12 mouse cellular contexts compared by ENCODE assay signal in the genomic region with DNA sequence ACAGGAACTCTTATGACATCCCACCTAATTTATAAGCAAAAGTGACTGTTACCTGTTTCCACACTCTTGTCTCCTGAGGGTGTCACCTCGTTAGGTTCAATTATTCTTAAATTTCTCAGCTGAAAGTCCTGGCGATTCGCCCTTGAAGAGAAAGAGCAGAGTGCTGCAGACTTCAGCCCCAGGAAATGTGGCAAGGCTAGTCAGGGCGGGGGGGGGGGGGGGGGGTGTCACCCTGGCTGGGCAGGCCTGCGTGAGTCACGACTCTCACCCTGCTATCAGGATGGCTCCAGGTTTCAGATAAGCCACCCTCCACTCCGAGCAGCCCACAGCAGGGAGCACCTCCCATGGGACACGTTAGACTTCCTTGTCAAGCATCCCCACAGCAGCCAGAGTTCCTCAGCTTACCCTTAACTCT. TPM values are rescaled to one million over a fixed set of nuclear protein-coding genes. Genes with fewer than 3 reads are reported as not detected.
DNase-seq lines count a peak whose midpoint lies in the region; ATAC-seq and TF ChIP-seq lines count a peak whose summit lies in the region.
"Had no signal": no experiment of that assay in that cellular context is flagged by ENCODE, and none has a peak within 500 bp of the region (broad histone marks: within the 10 kb centered on the region; RNA-seq: fewer than 3 reads in every experiment).

No protein-coding gene starts in this region.

- no peaks in the 10 kb centered on the region for H3K9me3 ChIP-seq in heart, embryonic 10.5 days
- H3K9me3 ChIP-seq in liver, embryonic 14.5 days (ENCODE audit: control insufficient read depth, low read length) = no peaks in the 10 kb centered on the region
- H3K9me3 ChIP-seq in forebrain, embryonic 16.5 days (ENCODE audit: control insufficient read depth, low read length) = no peaks in the 10 kb centered on the region

- peak; percentile 89 for DNase-seq in heart, embryonic 10.5 days (ENCODE audit: low spot score)
- no peak for DNase-seq in heart, adult 18-20 months
- DNase-seq in testis, postnatal 10 days (ENCODE audit: low spot score) = peak; percentile 42
- no peak for DNase-seq in testis, postnatal 14 days (ENCODE audit: low spot score)
- DNase-seq in liver, embryonic 14.5 days (ENCODE audit: low read depth in 3 of 3, low spot score in 3 of 3) = peak; percentile 57 to 61 (median 60)
- no peak for DNase-seq in cerebellum, postnatal 36 days
- DNase-seq in right cerebral cortex, postnatal 14 days = no peak
- DNase-seq: cerebellum, adult 11 months; lung, adult 18-20 months had no signal

- no peaks in the 10 kb centered on the region for H3K27me3 ChIP-seq in heart, embryonic 10.5 days (ENCODE audit: insufficient read depth, poor library complexity, severe bottlenecking)
- no peaks in the 10 kb centered on the region for H3K27me3 ChIP-seq in liver, embryonic 14.5 days (ENCODE audit: control insufficient read depth, insufficient read depth, low read length)
- no peaks in the 10 kb centered on the region for H3K27me3 ChIP-seq in forebrain, embryonic 16.5 days (replicated peaks; ENCODE audit: control insufficient read depth, insufficient read depth, low read length)

- peak overlapping the region; percentile 16; the same call in 1 of the 2 replicates for H3K4me3 ChIP-seq in heart, embryonic 10.5 days
- H3K4me3 ChIP-seq in liver, embryonic 14.5 days (ENCODE audit: insufficient read depth in 1 of 2, low read depth in 2 of 2, low read length in 2 of 2) = peak overlapping the region; percentile 2 to 31; a peak in 2 of 4 replicates
- no peak overlapping the region for H3K4me3 ChIP-seq in forebrain, embryonic 16.5 days (replicated peaks; ENCODE audit: low read length)

- WGBS in heart, embryonic 10.5 days = 17% methylated on average over 8 of the region's 8 CpGs
- 14% methylated on average over 6 of the region's 8 CpGs for WGBS in liver, embryonic 14.5 days (ENCODE audit: insufficient replicate concordance)
- WGBS in forebrain, embryonic 16.5 days = 69% methylated on average over 7 of the region's 8 CpGs

- H3K36me3 ChIP-seq in heart, embryonic 10.5 days = peaks cover 53% of the 10 kb centered on the region
- peaks cover 8% of the 10 kb centered on the region for H3K36me3 ChIP-seq in liver, embryonic 14.5 days (replicated peaks; ENCODE audit: control insufficient read depth, insufficient read depth, low read depth)
- H3K36me3 ChIP-seq in forebrain, embryonic 16.5 days (ENCODE audit: control insufficient read depth, insufficient read depth) = peaks cover 2% of the 10 kb centered on the region; the same call in 1 of the 2 replicates

- peak overlapping the region; percentile 69 for H3K4me2 ChIP-seq in liver, embryonic 14.5 days (ENCODE audit: low read depth)
- H3K4me2 ChIP-seq in forebrain, embryonic 16.5 days (ENCODE audit: low read length) = no peak overlapping the region

- TF ChIP-seq EP300 in liver, embryonic 14.5 days (IDR thresholded peaks at IDR 0.05; ENCODE audit: low read depth) = peak; percentile 40; the same call in 1 of the 2 replicates

- peak overlapping the region; percentile 50 for H3K9ac ChIP-seq in liver, embryonic 14.5 days (replicated peaks)
- no peak overlapping the region for H3K9ac ChIP-seq in forebrain, embryonic 16.5 days (replicated peaks; ENCODE audit: low read depth, low read length)

- TF ChIP-seq CTCF in liver, embryonic 14.5 days (IDR thresholded peaks at IDR 0.05; ENCODE audit: low read depth) = no peak

- peak overlapping the region; percentile 57 for H3K27ac ChIP-seq in heart, embryonic 10.5 days
- peak overlapping the region; percentile 92 for H3K27ac ChIP-seq in liver, embryonic 14.5 days
- no peak overlapping the region for H3K27ac ChIP-seq in forebrain, embryonic 16.5 days (ENCODE audit: low read length)
- H3K27ac ChIP-seq: hindbrain, postnatal 0 days had no signal

- ATAC-seq in liver, embryonic 14.5 days (ENCODE audit: insufficient read depth) = peak; percentile 84
- no peak for ATAC-seq in forebrain, embryonic 16.5 days
- ATAC-seq: CD4-positive, CD25-positive, alpha-beta regulatory T cell, adult 4 months; hindbrain, postnatal 0 days had no signal

- H3K4me1 ChIP-seq in heart, embryonic 10.5 days = peaks cover 31% of the 10 kb centered on the region
- peaks cover 40 to 44% of the 10 kb centered on the region in 2 experiments for H3K4me1 ChIP-seq in liver, embryonic 14.5 days (replicated peaks; ENCODE audit: control insufficient read depth in 2 of 2, insufficient read depth in 2 of 2, low read length in 1 of 2)
- peaks cover under 1% of the 10 kb centered on the region for H3K4me1 ChIP-seq in forebrain, embryonic 16.5 days (replicated peaks; ENCODE audit: control insufficient read depth, insufficient read depth, low read length)

RNA-seq across cellular contexts. Expression of a gene that starts 8.1 kb away (rescaled TPM):
- 193 and 211 TPM in 2 replicates for polyA plus RNA-seq in heart, embryonic 10.5 days (2016; fragmentation: Nextera tagmentation; extraction: Ambion mirVana)
- total RNA-seq in heart, adult 18-20 months (2021) = 10 to 100 TPM; 65.2 to 73.3 TPM
- polyA plus RNA-seq in liver, embryonic 14.5 days (2012; rRNA removed) = 47.4 and 51.9 TPM in 2 replicates
- polyA plus RNA-seq in liver, embryonic 14.5 days (2014; fragmentation: Nextera tagmentation; extraction: Ambion mirVana) = 93.9 and 95.1 TPM in 2 replicates
- polyA plus RNA-seq in forebrain, embryonic 16.5 days (2015; fragmentation: Nextera tagmentation; extraction: Ambion mirVana) = 132 and 140 TPM in 2 replicates

Comparison
In these comparisons a context has a peak if more than half of its experiments do, and no peak if none do; other contexts are left out.
1. DNase-seq: peak in heart, embryonic 10.5 days (single experiment), testis, postnatal 10 days (single experiment) and liver, embryonic 14.5 days (3 of 3); none in heart, adult 18-20 months (0 of 2), testis, postnatal 14 days (single experiment), cerebellum, postnatal 36 days (0 of 2) and right cerebral cortex, postnatal 14 days (single experiment).